Mouse (Mus musculus): ENCODE data around the gene Olfr860. TPM values are rescaled to one million over a fixed set of nuclear protein-coding genes. Genes with fewer than 3 reads are reported as not detected.
"Not testable (repeated sequence)": the region's sequence is repeated elsewhere in the genome, so short reads cannot be mapped to it uniquely, and the experiment has no call there.

Olfr860 gene
- total RNA-seq (2021): not detected
- long read RNA-seq, experiment 1: 0 reads
- long read RNA-seq, experiment 2: 0 reads

- no peak for DNase-seq
Measured at GRCm38 (mm10) chr9:19849647-19850046, at the start of gene Olfr860. Gene Olfr860 (minus strand): TSS chr9:19849747.

- no peak for DNase-seq
Measured at GRCm38 (mm10) chr9:19887904-19888303, 38.4 kb upstream of the Olfr860 start, which contains the start of gene Olfr862. Gene Olfr862 (minus strand): TSS chr9:19888004.

- not testable (repeated sequence) for DNase-seq
Measured at GRCm38 (mm10) chr9:19804606-19805005, 44.9 kb downstream of the Olfr860 start, which contains the start of gene Olfr859. Gene Olfr859 (plus strand): TSS chr9:19804906.

- DNase-seq: no peak
Measured at GRCm38 (mm10) chr9:19803000-19803399, 46.5 kb downstream of the Olfr860 start.

Other genes starting within 250 kb of the Olfr860 start
- gene Zfp317, start 227.6 kb downstream of the Olfr860 start, total RNA-seq (2021): 10 to 100 TPM; 15.6 to 19.0 TPM
- gene Olfr857, start 140.3 kb downstream of the Olfr860 start, total RNA-seq (2021): not detected
- gene Olfr58, start 69.5 kb downstream of the Olfr860 start, total RNA-seq (2021): not detected
- gene Olfr859, start 44.8 kb downstream of the Olfr860 start, total RNA-seq (2021): not detected
- gene Olfr862, start 38.3 kb upstream of the Olfr860 start, total RNA-seq (2021): not detected
- not detected for gene Olfr77, start 67.1 kb upstream of the Olfr860 start, total RNA-seq (2021)
- gene Olfr866, start 178.3 kb upstream of the Olfr860 start, total RNA-seq (2021): not detected
- gene Olfr867, start 207.8 kb upstream of the Olfr860 start, total RNA-seq (2021): not detected
- gene Olfr868, start 248.9 kb upstream of the Olfr860 start, total RNA-seq (2021): not detected